Mouse (Mus musculus) layer of hippocampus, adult 9-11 months (tissue): ENCODE data around the gene Acvr1b.

ENCODE experiments used
- DNase-seq: peaks from one replicate; pipeline ENCODE4 v3.0.0; 2022

Acvr1b gene

GRCm38 (mm10) chr15:101233183-101233582, 59.3 kb downstream of the Acvr1b start:
- no peak for DNase-seq

- no peak for DNase-seq
These were observed 59.9 kb downstream of the Acvr1b start for GRCm38 (mm10) chr15:101233641-101234275.

- no peak for DNase-seq
These were observed 60.9 kb downstream of the Acvr1b start for GRCm38 (mm10) chr15:101234611-101235341.

GRCm38 (mm10) chr15:101235342-101235698, 61.5 kb downstream of the Acvr1b start:
- no peak for DNase-seq

- DNase-seq = peak; percentile 76
These were observed 62.0 kb downstream of the Acvr1b start for GRCm38 (mm10) chr15:101235728-101236327.

- no peak for DNase-seq
These were observed 63.0 kb downstream of the Acvr1b start for GRCm38 (mm10) chr15:101236878-101237277.

- peak; percentile 82 for DNase-seq
These were observed 65.1 kb downstream of the Acvr1b start for GRCm38 (mm10) chr15:101238885-101239511.

GRCm38 (mm10) chr15:101239821-101240220, 66.0 kb downstream of the Acvr1b start:
- no peak for DNase-seq

GRCm38 (mm10) chr15:101240799-101241204, 66.9 kb downstream of the Acvr1b start:
- peak; percentile 90 for DNase-seq

GRCm38 (mm10) chr15:101241236-101241635, 67.4 kb downstream of the Acvr1b start:
- no peak for DNase-seq

GRCm38 (mm10) chr15:101241853-101242252, 68.0 kb downstream of the Acvr1b start:
- no peak for DNase-seq

- DNase-seq = no peak
These were observed 68.8 kb downstream of the Acvr1b start for GRCm38 (mm10) chr15:101242645-101243044.

- DNase-seq = no peak
These were observed 70.1 kb downstream of the Acvr1b start for GRCm38 (mm10) chr15:101244012-101244411.

- peak; percentile 98 for DNase-seq
These were observed 72.6 kb downstream of the Acvr1b start for GRCm38 (mm10) chr15:101246231-101247154.

- no peak for DNase-seq
These were observed 73.3 kb downstream of the Acvr1b start for GRCm38 (mm10) chr15:101247155-101247498.

- DNase-seq = no peak
These were observed 74.3 kb downstream of the Acvr1b start for GRCm38 (mm10) chr15:101248029-101248710.

GRCm38 (mm10) chr15:101250220-101250800, 76.4 kb downstream of the Acvr1b start:
- DNase-seq = no peak

GRCm38 (mm10) chr15:101251930-101252329, 78.1 kb downstream of the Acvr1b start:
- no peak for DNase-seq

- no peak for DNase-seq
These were observed 78.7 kb downstream of the Acvr1b start for GRCm38 (mm10) chr15:101252614-101253013.

GRCm38 (mm10) chr15:101253563-101253885, 79.7 kb downstream of the Acvr1b start:
- no peak for DNase-seq

GRCm38 (mm10) chr15:101253886-101254795, 80.3 kb downstream of the Acvr1b start, which contains the start of gene Nr4a1:
Gene Nr4a1, plus strand, starts transcription at chr15:101254269.
- no peak for DNase-seq
